Mouse (Mus musculus) forebrain, embryonic 11.5 days (tissue): ENCODE results near the gene Prr12. TPM values are rescaled to one million over a fixed set of nuclear protein-coding genes. Genes with fewer than 3 reads are reported as not detected.

Experiments used
- ATAC-seq: fragments of 200-750 bp; cut with Nextera tagmentation; replicated peaks from 2 replicates; pipeline ENCODE4 v1.8.0; 2017; ENCODE audit warnings: moderate TSS enrichment; ENCODE audit not compliant: low FRiP score
- DNase-seq: peaks from one replicate; pipeline ENCODE4 v3.0.0-alpha.2; 2017; ENCODE audit warnings: low spot score
- H3K27ac ChIP-seq: fragments of 300-500 bp; sonication (generic); 2 replicates; pipeline ENCODE4 v1.5.1; 2014; ENCODE audit warnings: low read depth, low read length
- H3K27me3 ChIP-seq: fragments of 300-500 bp; sonication (generic); 2 replicates; pipeline ENCODE4 v1.6.1; 2014; ENCODE audit warnings: mild to moderate bottlenecking, low read length, mixed read lengths; ENCODE audit not compliant: control insufficient read depth, insufficient read depth
- H3K36me3 ChIP-seq: fragments of 300-500 bp; sonication (generic); 2 replicates; pipeline ENCODE4 v1.6.1; 2014; ENCODE audit warnings: mild to moderate bottlenecking, low read length, moderate library complexity, mixed read lengths; ENCODE audit not compliant: control insufficient read depth, insufficient read depth
- H3K4me1 ChIP-seq: fragments of 300-500 bp; sonication (generic); replicated peaks from 2 replicates; pipeline ENCODE4 v1.6.1; 2014; ENCODE audit warnings: low read length, mixed read lengths; ENCODE audit not compliant: control insufficient read depth, insufficient read depth
- H3K4me2 ChIP-seq: fragments of 300-500 bp; sonication (generic); 2 replicates; pipeline ENCODE4 v1.6.1; 2014; ENCODE audit warnings: low read depth, mild to moderate bottlenecking, low read length, moderate library complexity, mixed read lengths; ENCODE audit not compliant: severe bottlenecking
- H3K4me3 ChIP-seq: fragments of 300-500 bp; sonication (generic); 2 replicates; pipeline ENCODE4 v1.5.1; 2014; ENCODE audit warnings: low read depth, low read length
- H3K9ac ChIP-seq: fragments of 300-500 bp; sonication (generic); 2 replicates; pipeline ENCODE4 v1.6.1; 2014; ENCODE audit warnings: low read length
- H3K9me3 ChIP-seq: fragments of 300-500 bp; sonication (generic); 2 replicates; pipeline ENCODE4 v1.6.1; 2016; ENCODE audit warnings: low read length, mixed read lengths; ENCODE audit not compliant: control insufficient read depth
- WGBS: fragments of 180-500 bp; shearing (Covaris S2); extraction: QIAGEN DNeasy Blood & Tissue Kit; methylation state at CpG from one replicate; pipeline ENCODE4 v1.1.7; 2014; 5-methylcytosine and 5-hydroxymethylcytosine counted together
- polyA plus RNA-seq: library from polyadenylated mRNA; unstranded; fragments of >200 nt; fragmentation: Nextera tagmentation; extraction: Ambion mirVana; gene quantifications from 2 replicates; pipeline ENCODE4 v1.2.1, GENCODE M21; 2014

Prr12 gene
- polyA plus RNA-seq, 1 experiment from 2014 or later: 16.1 TPM

GRCm38 (mm10) chr7:45073949-45074348 is 21.3 kb upstream of the Prr12 start:
- DNase-seq (no peak), ATAC-seq (no peak)
- Histone ChIP-seq H3K36me3 (no peaks in the 10 kb centered on the region; the same call in 1 of the 2 replicates), H3K27ac (no peak overlapping the region), H3K4me3 (no peak overlapping the region), H3K27me3 (no peaks in the 10 kb centered on the region), H3K4me2 (no peak overlapping the region), H3K9me3 (no peaks in the 10 kb centered on the region), H3K4me1 (no peaks in the 10 kb centered on the region), H3K9ac (no peak overlapping the region)
- WGBS: 87% methylated on average over 12 of the region's 12 CpGs

- H3K9me3 ChIP-seq: no peaks in the 10 kb centered on the region
- H3K27me3 ChIP-seq: no peaks in the 10 kb centered on the region
- no peaks in the 10 kb centered on the region for H3K4me1 ChIP-seq
- H3K27ac ChIP-seq: no peak overlapping the region
- 89% methylated on average over 7 of the region's 7 CpGs for WGBS
- H3K9ac ChIP-seq: no peak overlapping the region
- DNase-seq: no peak
- H3K4me3 ChIP-seq: no peak overlapping the region
- no peaks in the 10 kb centered on the region; the same call in 1 of the 2 replicates for H3K36me3 ChIP-seq
- ATAC-seq: no peak
- no peak overlapping the region for H3K4me2 ChIP-seq
Observed at GRCm38 (mm10) chr7:45073171-45073707, 20.6 kb upstream of the Prr12 start.

DNA sequence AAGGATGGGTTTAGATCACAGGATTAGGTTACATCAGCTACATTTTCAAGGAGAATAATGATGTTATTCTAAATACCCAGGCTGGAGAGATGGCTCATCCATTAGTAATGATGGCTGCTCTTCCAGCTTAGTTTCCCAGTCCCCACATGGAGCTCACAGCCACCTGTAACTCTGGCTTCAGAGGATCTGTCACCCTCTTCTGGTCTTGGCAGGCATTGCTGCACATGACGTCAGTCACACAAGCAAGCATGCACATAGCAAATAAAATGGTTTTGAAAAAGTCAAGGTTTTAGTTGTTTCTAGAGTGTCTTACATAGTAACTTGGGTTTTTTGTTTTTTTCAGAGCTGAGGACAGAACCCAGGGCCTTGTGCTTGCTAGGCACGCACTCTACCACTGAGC is 19.5 kb upstream of the Prr12 start:
- no peaks in the 10 kb centered on the region; the same call in 1 of the 2 replicates for H3K36me3 ChIP-seq
- H3K27ac ChIP-seq: no peak overlapping the region
- no peak overlapping the region for H3K4me2 ChIP-seq
- no peaks in the 10 kb centered on the region for H3K27me3 ChIP-seq
- no peaks in the 10 kb centered on the region for H3K4me1 ChIP-seq
- WGBS: 82% methylated on average over 2 of the region's 2 CpGs
- DNase-seq: no peak
- H3K9me3 ChIP-seq: no peaks in the 10 kb centered on the region
- H3K4me3 ChIP-seq: no peak overlapping the region
- H3K9ac ChIP-seq: no peak overlapping the region
- ATAC-seq: no peak

DNA sequence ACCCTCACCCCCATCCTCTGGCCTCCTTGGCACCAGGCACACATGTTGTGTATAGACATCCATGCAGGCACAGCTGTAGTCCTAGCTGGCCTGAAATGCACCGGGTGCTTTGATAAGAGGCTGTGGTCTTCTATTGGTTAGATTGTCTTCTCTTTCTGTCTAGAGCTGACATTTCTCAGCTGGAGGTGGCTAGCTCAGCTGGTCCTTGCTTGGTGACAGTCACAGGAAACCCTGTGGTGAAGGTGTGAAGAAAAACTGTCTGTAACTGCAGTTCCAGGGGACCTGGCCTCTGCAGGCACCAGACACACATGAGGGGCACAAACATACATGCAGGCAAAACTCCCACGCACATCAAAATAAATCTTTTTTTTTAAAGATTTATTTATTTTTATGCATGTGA is 17.0 kb upstream of the Prr12 start:
- ATAC-seq (no peak), DNase-seq (no peak)
- 91% methylated on average over 2 of the region's 2 CpGs for WGBS
- Histone ChIP-seq H3K9me3 (no peaks in the 10 kb centered on the region), H3K36me3 (no peaks in the 10 kb centered on the region), H3K27me3 (no peaks in the 10 kb centered on the region), H3K4me3 (no peak overlapping the region), H3K9ac (no peak overlapping the region), H3K27ac (no peak overlapping the region), H3K4me2 (no peak overlapping the region), H3K4me1 (no peaks in the 10 kb centered on the region)

DNA sequence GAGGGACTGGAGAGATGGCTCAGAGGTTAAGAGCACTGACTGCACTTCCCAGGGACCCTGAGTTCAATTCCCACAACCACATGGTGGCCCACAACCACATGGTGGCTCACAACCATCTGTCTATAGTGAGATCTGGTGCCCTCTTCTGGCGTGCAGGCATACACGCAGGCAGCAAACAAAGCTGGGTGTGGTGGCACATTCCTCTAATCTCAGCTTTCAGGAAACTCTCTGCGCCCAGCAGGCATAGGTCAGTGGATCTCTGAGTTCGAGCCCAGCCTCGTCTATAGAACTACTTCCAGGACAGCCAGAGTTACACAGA is 15.3 kb upstream of the Prr12 start:
- 24% methylated on average over 5 of the region's 5 CpGs for WGBS
- DNase-seq (peak; percentile 78), ATAC-seq (no peak)
- H3K4me1 ChIP-seq: peaks cover 5% of the 10 kb centered on the region; the same call in 1 of the 2 replicates
- H3K9ac ChIP-seq: no peak overlapping the region
- no peaks in the 10 kb centered on the region for H3K27me3 ChIP-seq
- H3K27ac ChIP-seq: no peak overlapping the region
- no peak overlapping the region for H3K4me2 ChIP-seq
- no peaks in the 10 kb centered on the region for H3K36me3 ChIP-seq
- H3K9me3 ChIP-seq: no peaks in the 10 kb centered on the region
- no peak overlapping the region for H3K4me3 ChIP-seq

DNA sequence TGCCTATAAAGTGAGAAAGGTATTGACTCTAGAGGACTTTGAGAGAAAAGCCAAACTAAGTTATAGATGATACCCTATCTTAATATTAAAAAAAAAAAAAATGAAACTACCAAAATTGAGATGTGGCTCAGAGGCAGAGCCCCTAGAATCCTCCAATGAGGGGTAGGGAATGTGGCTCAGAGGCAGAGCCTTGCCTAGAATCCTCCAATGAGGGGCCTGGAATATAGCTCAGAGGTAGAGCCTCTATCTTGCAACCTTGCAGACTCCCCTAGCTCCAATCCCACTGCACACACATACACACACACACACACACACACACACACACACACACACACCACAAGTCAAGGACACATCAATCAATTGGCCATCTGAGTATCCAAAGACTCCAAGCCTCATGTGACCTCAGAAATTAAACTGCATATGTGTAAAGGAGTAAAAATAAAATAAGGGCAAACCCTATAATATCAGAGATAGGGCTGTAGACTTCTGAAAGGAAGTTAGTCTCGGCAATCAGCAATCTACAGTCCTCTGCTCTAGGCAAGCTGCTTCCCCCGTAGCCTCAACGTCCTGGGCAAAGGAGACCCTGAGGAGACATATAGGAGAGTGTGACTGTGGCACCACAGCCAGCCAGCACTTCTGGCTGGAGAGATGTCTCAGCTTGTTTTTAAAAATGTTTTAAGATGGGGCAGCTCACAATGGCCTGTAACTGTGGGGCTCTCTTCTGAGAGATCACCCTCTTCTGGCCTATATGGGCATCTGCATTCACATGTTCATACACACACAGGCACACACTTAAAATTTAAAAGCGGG is 14.7 kb upstream of the Prr12 start:
- H3K36me3 ChIP-seq: no peaks in the 10 kb centered on the region
- WGBS: 69% methylated on average over 4 of the region's 4 CpGs
- H3K27me3 ChIP-seq: no peaks in the 10 kb centered on the region
- DNase-seq: no peak
- H3K27ac ChIP-seq: no peak overlapping the region
- H3K9ac ChIP-seq: no peak overlapping the region
- H3K4me3 ChIP-seq: no peak overlapping the region
- no peak overlapping the region for H3K4me2 ChIP-seq
- no peaks in the 10 kb centered on the region for H3K9me3 ChIP-seq
- peaks cover 5% of the 10 kb centered on the region; the same call in 1 of the 2 replicates for H3K4me1 ChIP-seq
- no peak for ATAC-seq

DNA sequence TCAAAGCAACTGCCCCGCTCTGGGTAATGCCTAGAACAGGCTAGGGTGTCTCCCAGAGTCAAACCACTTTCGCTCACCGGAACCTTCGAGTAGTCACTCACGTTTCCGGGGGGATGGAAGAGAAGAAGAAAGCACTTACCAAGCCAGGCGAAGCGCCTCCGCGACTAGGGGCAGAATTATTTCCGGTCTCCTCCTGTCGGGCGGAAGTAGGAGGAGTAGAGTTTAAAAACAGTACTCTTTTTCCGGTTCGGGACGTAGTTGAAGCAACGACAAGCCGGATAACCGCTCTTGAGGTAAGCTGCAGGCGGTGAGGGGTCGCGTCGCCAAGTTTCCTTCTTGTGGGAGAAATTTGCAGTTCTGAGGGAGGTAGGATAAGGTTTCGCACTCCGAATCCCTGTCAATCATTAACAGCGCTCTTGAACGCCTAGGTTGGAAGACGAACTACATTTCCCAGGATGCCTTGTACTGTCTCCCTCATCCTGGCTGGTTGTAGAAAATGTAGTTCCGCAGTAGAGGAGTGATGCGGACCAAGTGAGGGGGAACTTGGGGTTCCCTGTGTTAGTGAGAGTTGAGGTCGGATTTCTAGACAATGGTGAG is 9.7 kb upstream of the Prr12 start, which contains the start of the genes Nosip and Prrg2:
TSS of gene Nosip (plus strand) at position 191 of the 597 bp plus-strand sequence.
TSS of gene Prrg2 (minus strand) at position 439 of the 597 bp plus-strand sequence.
- ATAC-seq (peak; percentile 87), DNase-seq (peak; percentile 95)
- WGBS: under 1% methylated on average over 31 of the region's 31 CpGs
- Histone ChIP-seq H3K9me3 (no peaks in the 10 kb centered on the region), H3K4me1 (peaks cover 15% of the 10 kb centered on the region), H3K4me3 (peak within 1 kb of the TSS; percentile 69), H3K9ac (peak within 1 kb of the TSS; percentile 71), H3K27ac (peak within 1 kb of the TSS; percentile 66), H3K4me2 (peak within 1 kb of the TSS; percentile 51), H3K36me3 (no peaks in the 10 kb centered on the region), H3K27me3 (no peaks in the 10 kb centered on the region)

- ATAC-seq: no peak
- peak overlapping the region; percentile 7; the same call in 1 of the 2 replicates for H3K27ac ChIP-seq
- H3K9me3 ChIP-seq: no peaks in the 10 kb centered on the region
- H3K9ac ChIP-seq: peak overlapping the region; percentile 71
- H3K4me3 ChIP-seq: peak overlapping the region; percentile 69
- WGBS: 20% methylated on average over 11 of the region's 11 CpGs
- no peak for DNase-seq
- no peaks in the 10 kb centered on the region for H3K36me3 ChIP-seq
- no peaks in the 10 kb centered on the region for H3K27me3 ChIP-seq
- peaks cover 15% of the 10 kb centered on the region for H3K4me1 ChIP-seq
- H3K4me2 ChIP-seq: peak overlapping the region; percentile 49
Observed at GRCm38 (mm10) chr7:45061532-45062075, 8.9 kb upstream of the Prr12 start.
